Mouse (Mus musculus) liver, embryonic 16.5 days (tissue): ENCODE measurements around the gene Umod. TPM values are rescaled to one million over a fixed set of nuclear protein-coding genes. Genes with fewer than 3 reads are reported as not detected.

Experiments used
- ATAC-seq: fragments of 200-750 bp; cut with Nextera tagmentation; 2 replicates; pipeline ENCODE4 v1.8.0; 2017; ENCODE audit warnings: low read depth, mild to moderate bottlenecking, moderate number of reproducible peaks, moderate library complexity
- H3K27ac ChIP-seq: fragments of 300-500 bp; sonication (generic); 2 replicates; pipeline ENCODE4 v1.5.1; 2014; ENCODE audit warnings: mild to moderate bottlenecking, low read length
- H3K27me3 ChIP-seq: fragments of 300-500 bp; sonication (generic); 2 replicates; pipeline ENCODE4 v1.6.1; 2014; ENCODE audit warnings: low read depth, low read length, mixed read lengths; ENCODE audit not compliant: control insufficient read depth, insufficient read depth
- H3K36me3 ChIP-seq: fragments of 300-500 bp; sonication (generic); 2 replicates; pipeline ENCODE4 v1.6.1; 2014; ENCODE audit warnings: mild to moderate bottlenecking; ENCODE audit not compliant: control insufficient read depth, insufficient read depth
- H3K4me1 ChIP-seq: fragments of 300-500 bp; sonication (generic); 2 replicates; pipeline ENCODE4 v1.6.1; 2014; ENCODE audit warnings: low read depth, low read length, mixed read lengths; ENCODE audit not compliant: control insufficient read depth
- H3K4me2 ChIP-seq: fragments of 300-500 bp; sonication (generic); 2 replicates; pipeline ENCODE4 v1.6.1; 2014; ENCODE audit warnings: low read depth, low read length, mixed read lengths
- H3K4me3 ChIP-seq: fragments of 300-500 bp; sonication (generic); 2 replicates; pipeline ENCODE4 v1.5.1; 2014; ENCODE audit warnings: low read depth, mild to moderate bottlenecking, low read length
- H3K9ac ChIP-seq: fragments of 300-500 bp; sonication (generic); 2 replicates; pipeline ENCODE4 v1.6.1; 2014; ENCODE audit warnings: low read depth, low read length
- H3K9me3 ChIP-seq: fragments of 300-500 bp; sonication (generic); replicated peaks from 2 replicates; pipeline ENCODE4 v1.6.1; 2016; ENCODE audit warnings: low read length; ENCODE audit not compliant: control insufficient read depth
- WGBS: fragments of 180-500 bp; shearing (Covaris S2); extraction: QIAGEN DNeasy Blood & Tissue Kit; methylation state at CpG from one replicate; pipeline ENCODE4 v1.1.7; 2014; ENCODE audit not compliant: insufficient replicate concordance; 5-methylcytosine and 5-hydroxymethylcytosine counted together
- polyA plus RNA-seq: library from polyadenylated mRNA; unstranded; fragments of >200 nt; fragmentation: Nextera tagmentation; extraction: Ambion mirVana; gene quantifications from 2 replicates; pipeline ENCODE4 v1.2.1, GENCODE M21; 2015

The Umod gene
- polyA plus RNA-seq, 1 experiment from 2014 or later: not detected

DNA sequence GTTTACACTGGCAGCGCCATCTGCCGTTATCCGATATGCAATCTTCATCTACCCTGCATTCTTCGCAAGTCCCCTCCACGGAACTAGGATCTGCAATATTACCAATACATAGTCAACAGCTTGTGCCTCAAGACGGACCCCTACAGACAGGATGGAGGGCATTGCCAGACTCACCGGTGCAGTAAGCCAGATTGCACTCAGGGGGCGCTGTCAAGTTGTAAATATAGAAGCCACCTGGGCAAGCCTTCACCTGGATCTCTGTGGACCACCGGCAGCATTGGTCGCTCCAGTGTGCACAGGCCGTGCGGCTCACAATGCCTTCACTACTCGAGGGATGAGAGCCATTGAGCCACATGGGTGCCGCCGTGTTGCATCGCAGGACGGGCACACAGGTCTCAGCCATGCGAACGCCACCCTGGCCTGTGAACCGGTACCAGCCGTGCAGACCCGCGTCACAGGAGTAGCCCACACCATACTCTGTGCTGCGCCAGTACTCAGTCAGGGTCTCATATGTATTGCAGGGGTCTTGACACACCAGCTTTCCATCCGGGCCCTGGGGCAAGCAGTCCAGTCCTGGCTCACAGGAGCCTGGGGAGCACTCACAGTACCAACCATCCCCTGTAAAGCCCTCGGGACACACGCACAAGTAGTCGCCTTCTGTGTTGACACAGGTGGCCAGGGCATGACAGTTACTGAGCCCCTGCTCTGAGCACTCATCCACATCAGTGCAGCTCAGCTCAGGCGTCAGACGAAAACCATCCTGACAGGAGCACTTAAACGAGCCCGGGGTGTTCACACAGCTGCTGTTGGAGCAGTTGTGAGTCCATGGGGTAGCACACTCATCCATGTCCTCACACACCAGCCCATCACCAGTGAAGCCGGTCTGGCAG is 2.3 kb downstream of the Umod start:
- no peak for ATAC-seq
- Histone ChIP-seq H3K27ac (no peak overlapping the region), H3K27me3 (no peaks in the 10 kb centered on the region), H3K4me1 (no peaks in the 10 kb centered on the region), H3K36me3 (no peaks in the 10 kb centered on the region), H3K9ac (no peak overlapping the region), H3K9me3 (no peaks in the 10 kb centered on the region), H3K4me3 (no peak overlapping the region), H3K4me2 (no peak overlapping the region)
- WGBS: 68% methylated on average over 33 of the region's 33 CpGs

DNA sequence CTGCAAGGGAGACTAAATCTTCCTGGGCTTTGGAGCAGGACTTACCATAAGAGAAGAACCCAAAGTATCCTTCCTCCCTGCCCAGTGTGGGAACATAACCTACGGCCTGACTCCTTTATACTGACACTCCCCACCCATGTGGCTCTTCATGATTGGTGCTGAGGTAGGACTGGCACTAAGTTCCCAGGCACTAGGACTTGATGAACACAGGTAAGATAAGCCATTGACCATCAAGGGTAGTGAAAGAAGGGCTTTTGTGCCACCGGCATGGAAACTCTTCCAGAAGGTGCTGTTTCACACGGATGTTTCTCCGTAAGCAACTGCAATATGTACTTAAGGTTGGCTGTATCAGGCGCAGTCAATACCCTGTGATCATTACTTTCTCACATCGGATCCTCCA is 19.9 kb downstream of the Umod start, which contains the start of gene Gp2:
Gene Gp2 (minus strand): TSS at position 101 of the 400 bp plus-strand sequence.
- H3K4me3 ChIP-seq: no peak within 1 kb of the TSS
- H3K9ac ChIP-seq: no peak within 1 kb of the TSS
- no peak within 1 kb of the TSS for H3K4me2 ChIP-seq
- H3K4me1 ChIP-seq: no peaks in the 10 kb centered on the region
- no peak within 1 kb of the TSS for H3K27ac ChIP-seq
- ATAC-seq: no peak
- no peaks in the 10 kb centered on the region for H3K36me3 ChIP-seq
- WGBS: 67% methylated on average over 6 of the region's 6 CpGs
- no peaks in the 10 kb centered on the region for H3K27me3 ChIP-seq
- no peaks in the 10 kb centered on the region for H3K9me3 ChIP-seq

DNA sequence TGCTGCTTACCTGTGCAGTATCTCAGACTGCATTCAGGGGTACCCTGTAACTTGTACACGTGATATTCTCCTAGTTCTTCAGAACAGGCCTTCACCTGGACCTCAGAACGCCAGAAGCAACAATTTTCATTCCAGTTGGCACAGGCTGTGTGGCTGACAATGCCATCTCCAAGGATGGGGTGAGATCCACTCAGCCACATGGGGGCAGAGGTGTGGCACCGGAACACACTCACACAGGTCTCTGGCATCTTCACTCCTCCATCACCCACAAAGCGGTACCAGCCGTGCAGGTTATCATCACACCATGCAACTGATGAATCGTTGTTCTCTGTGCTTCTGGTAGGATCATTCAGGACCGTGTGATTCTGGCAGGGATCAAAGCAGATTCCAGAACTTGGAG is 24.9 kb downstream of the Umod start:
- Histone ChIP-seq H3K4me1 (no peaks in the 10 kb centered on the region), H3K36me3 (no peaks in the 10 kb centered on the region), H3K27me3 (no peaks in the 10 kb centered on the region), H3K9me3 (no peaks in the 10 kb centered on the region), H3K4me2 (no peak overlapping the region), H3K4me3 (no peak overlapping the region), H3K27ac (no peak overlapping the region), H3K9ac (no peak overlapping the region)
- ATAC-seq: no peak
- WGBS: 59% methylated on average over 7 of the region's 7 CpGs

DNA sequence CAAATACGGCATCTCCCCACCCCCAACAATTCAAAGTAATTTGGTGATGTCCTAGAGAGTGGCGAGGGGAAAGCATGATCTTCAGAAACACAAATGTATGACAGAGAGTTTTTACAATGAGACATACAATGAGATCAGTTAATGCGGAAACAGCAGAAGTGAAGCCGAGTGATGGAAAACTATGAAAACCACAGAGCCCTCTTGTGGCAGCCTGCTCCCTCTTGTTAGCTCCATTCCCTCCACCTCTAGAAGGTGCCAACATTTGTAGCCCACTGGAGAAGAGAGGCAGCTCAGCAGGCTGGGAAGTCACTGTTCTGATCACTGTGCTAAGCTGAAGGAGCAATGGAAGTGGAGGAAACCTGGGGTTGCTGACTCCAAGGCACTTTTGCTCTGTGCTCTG is 35.2 kb downstream of the Umod start:
- Histone ChIP-seq H3K27me3 (no peaks in the 10 kb centered on the region), H3K4me3 (no peak overlapping the region), H3K36me3 (no peaks in the 10 kb centered on the region), H3K27ac (no peak overlapping the region), H3K4me2 (no peak overlapping the region), H3K9me3 (no peaks in the 10 kb centered on the region), H3K9ac (no peak overlapping the region), H3K4me1 (no peaks in the 10 kb centered on the region)
- WGBS: 45% methylated on average over 4 of the region's 4 CpGs
- no peak for ATAC-seq

DNA sequence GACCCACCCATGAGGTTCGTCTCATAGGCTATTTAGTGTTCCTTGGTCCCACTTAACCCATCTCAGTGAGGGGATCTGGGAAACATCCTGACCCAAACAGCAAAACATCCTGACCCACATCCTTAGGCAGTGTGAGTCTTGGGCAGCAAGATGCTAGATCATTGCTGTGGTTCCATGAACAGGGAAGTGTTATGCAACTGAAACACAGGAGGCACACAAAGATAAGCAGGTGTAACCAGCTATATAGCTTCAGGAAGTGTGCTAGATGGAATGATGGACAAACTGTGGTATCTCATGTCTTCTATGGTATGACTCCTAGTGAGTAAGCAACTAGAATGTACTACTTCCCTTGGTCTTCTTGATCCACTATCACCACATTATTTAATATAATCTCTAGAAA is 37.1 kb downstream of the Umod start:
- no peak for ATAC-seq
- H3K27me3 ChIP-seq: no peaks in the 10 kb centered on the region
- H3K4me3 ChIP-seq: no peak overlapping the region
- no peaks in the 10 kb centered on the region for H3K4me1 ChIP-seq
- H3K9ac ChIP-seq: no peak overlapping the region
- H3K36me3 ChIP-seq: no peaks in the 10 kb centered on the region
- H3K4me2 ChIP-seq: no peak overlapping the region
- H3K9me3 ChIP-seq: no peaks in the 10 kb centered on the region
- WGBS: 24% methylated on average over 1 of the region's 1 CpGs
- no peak overlapping the region for H3K27ac ChIP-seq

DNA sequence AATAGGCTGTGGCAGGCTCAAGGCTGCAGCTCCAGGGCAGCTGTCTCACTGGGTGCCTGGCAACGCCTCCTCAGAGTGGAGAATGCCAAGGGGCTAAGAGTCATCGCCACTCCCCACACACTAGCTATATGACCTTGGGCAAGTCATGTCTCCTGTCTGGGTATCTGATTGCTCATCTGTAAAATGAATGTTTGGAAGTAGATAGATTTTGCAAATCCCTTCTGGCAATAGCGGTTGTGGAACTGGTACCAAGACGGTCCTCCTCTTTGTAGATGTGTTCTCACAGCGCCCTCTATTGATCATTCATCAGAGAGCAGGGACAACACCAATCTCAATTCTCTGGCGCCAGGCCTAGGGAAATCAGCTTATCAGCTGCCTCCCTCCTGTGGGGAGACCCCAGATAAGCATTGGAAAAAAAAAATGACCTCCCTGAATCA is 51.9 kb downstream of the Umod start:
- Histone ChIP-seq H3K9me3 (no peaks in the 10 kb centered on the region), H3K4me1 (no peaks in the 10 kb centered on the region), H3K27ac (no peak overlapping the region), H3K4me2 (no peak overlapping the region), H3K4me3 (no peak overlapping the region), H3K27me3 (no peaks in the 10 kb centered on the region), H3K36me3 (no peaks in the 10 kb centered on the region), H3K9ac (no peak overlapping the region)
- ATAC-seq: no peak
- WGBS: 16% methylated on average over 6 of the region's 6 CpGs

DNA sequence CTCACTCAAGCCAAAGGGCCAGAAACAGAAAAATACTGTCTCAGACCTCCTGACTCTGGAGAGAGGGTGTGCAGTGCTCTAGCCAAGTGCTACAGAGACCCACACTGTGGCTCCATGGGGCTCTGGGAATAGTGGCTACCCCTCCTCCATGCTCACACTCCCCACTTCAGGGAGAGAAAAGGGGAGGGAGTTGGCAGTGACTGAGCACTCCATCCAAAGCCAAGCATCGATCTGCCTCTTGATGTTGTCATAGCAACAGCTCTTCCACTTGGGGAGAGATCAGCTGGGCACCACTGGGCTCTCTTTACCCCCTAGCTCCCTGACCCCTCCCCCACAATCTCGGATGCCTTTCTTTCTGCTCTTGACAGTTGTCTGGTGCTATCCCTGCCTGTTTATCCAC is 58.4 kb downstream of the Umod start:
- Histone ChIP-seq H3K4me2 (no peak overlapping the region), H3K9me3 (no peaks in the 10 kb centered on the region), H3K4me1 (no peaks in the 10 kb centered on the region), H3K27ac (no peak overlapping the region), H3K36me3 (no peaks in the 10 kb centered on the region), H3K9ac (no peak overlapping the region), H3K4me3 (no peak overlapping the region), H3K27me3 (no peaks in the 10 kb centered on the region)
- WGBS: 3% methylated on average over 2 of the region's 2 CpGs
- ATAC-seq: no peak

DNA sequence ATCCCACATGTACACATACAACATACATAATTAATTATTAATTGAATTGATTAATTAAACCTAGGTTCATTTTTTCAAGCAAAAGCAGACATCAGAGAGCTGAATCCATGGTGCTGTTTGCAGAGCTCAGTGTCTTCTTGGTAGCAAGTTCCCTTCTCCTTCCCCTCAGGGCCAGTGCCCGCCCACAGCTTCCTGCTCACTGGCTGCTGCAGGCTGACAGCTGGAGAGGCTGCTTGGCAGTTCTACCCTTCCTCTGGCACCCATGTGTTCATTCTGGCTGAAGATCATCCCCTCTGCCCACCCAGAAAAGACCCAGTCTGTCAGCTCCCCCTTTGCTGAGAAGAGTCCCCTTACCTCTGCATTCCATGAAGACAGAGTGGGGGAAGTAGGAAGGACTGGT is 60.6 kb downstream of the Umod start:
- no peak overlapping the region for H3K9ac ChIP-seq
- H3K4me3 ChIP-seq: no peak overlapping the region
- no peaks in the 10 kb centered on the region for H3K27me3 ChIP-seq
- H3K36me3 ChIP-seq: no peaks in the 10 kb centered on the region
- no peaks in the 10 kb centered on the region for H3K9me3 ChIP-seq
- H3K4me1 ChIP-seq: no peaks in the 10 kb centered on the region
- ATAC-seq: no peak
- 21% methylated on average over 1 of the region's 1 CpGs for WGBS
- no peak overlapping the region for H3K27ac ChIP-seq
- no peak overlapping the region for H3K4me2 ChIP-seq
